Mouse (Mus musculus) stomach, embryonic 16.5 days (tissue): Measurements from ENCODE around the gene Catsper3. TPM values are rescaled to one million over a fixed set of nuclear protein-coding genes. Genes with fewer than 3 reads are reported as not detected.

ENCODE experiments used
- ATAC-seq: fragments of 200-750 bp; cut with Nextera tagmentation; 2 replicates; pipeline ENCODE4 v1.8.0; 2017; ENCODE audit warnings: moderate number of reproducible peaks, moderate TSS enrichment; ENCODE audit not compliant: insufficient read depth, low FRiP score
- H3K27ac ChIP-seq: fragments of 300-500 bp; sonication (generic); 2 replicates; pipeline ENCODE4 v1.5.1; 2014; ENCODE audit warnings: low read length
- H3K27me3 ChIP-seq: fragments of 300-500 bp; sonication (generic); 2 replicates; pipeline ENCODE4 v1.6.1; 2014; ENCODE audit warnings: low read length, control low read depth, mixed read lengths; ENCODE audit not compliant: control insufficient read depth, insufficient read depth
- H3K36me3 ChIP-seq: fragments of 300-500 bp; sonication (generic); 2 replicates; pipeline ENCODE4 v1.6.1; 2014; ENCODE audit warnings: low read length; ENCODE audit not compliant: control insufficient read depth, insufficient read depth
- H3K4me1 ChIP-seq: fragments of 300-500 bp; sonication (generic); 2 replicates; pipeline ENCODE4 v1.6.1; 2014; ENCODE audit warnings: low read length, control low read depth, mixed read lengths; ENCODE audit not compliant: control insufficient read depth, insufficient read depth
- H3K4me2 ChIP-seq: fragments of 300-500 bp; sonication (generic); 2 replicates; pipeline ENCODE4 v1.6.1; 2014; ENCODE audit warnings: low read depth, low read length, mixed read lengths
- H3K4me3 ChIP-seq: fragments of 300-500 bp; sonication (generic); replicated peaks from 2 replicates; pipeline ENCODE4 v1.5.1; 2014; ENCODE audit warnings: mild to moderate bottlenecking, low read length
- H3K9ac ChIP-seq: fragments of 300-500 bp; sonication (generic); 2 replicates; pipeline ENCODE4 v1.6.1; 2014; ENCODE audit warnings: low read length
- H3K9me3 ChIP-seq: fragments of 300-500 bp; sonication (generic); replicated peaks from 2 replicates; pipeline ENCODE4 v1.6.1; 2016; ENCODE audit warnings: low read length, control low read depth; ENCODE audit not compliant: control insufficient read depth
- WGBS: fragments of 180-500 bp; shearing (Covaris S2); extraction: QIAGEN DNeasy Blood & Tissue Kit; methylation state at CpG from one replicate; pipeline ENCODE4 v1.1.7; 2014; 5-methylcytosine and 5-hydroxymethylcytosine counted together
- polyA plus RNA-seq: library from polyadenylated mRNA; unstranded; fragments of >200 nt; fragmentation: Nextera tagmentation; extraction: Ambion mirVana; gene quantifications from 2 replicates; pipeline ENCODE4 v1.2.1, GENCODE M21; 2015

Catsper3 gene
- polyA plus RNA-seq: 0.10 TPM in 1 of 2 replicates, not detected in the other

DNA sequence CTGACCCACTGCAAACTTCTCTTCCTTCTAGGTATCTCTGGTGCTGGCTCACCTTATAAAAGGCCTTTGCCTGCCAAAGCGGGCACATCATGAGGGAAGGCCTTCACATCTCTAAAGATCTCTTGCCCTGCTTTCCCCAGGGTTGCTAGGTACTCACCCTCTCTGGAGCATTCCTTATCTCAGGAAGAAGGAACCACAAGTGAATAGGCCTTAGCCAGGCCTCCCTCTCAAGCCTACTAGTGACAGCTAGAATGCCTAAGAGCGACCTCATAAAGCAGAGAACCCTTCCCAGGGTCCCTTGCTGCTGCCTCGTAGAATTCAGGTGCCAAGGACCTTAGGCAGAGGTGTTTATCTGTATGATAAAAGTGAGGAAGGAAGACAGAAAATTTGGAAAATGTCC, at the start of gene Catsper3:
Gene Catsper3, plus strand, starts transcription at position 301 of the 400 bp plus-strand sequence.
- ATAC-seq: no peak

DNA sequence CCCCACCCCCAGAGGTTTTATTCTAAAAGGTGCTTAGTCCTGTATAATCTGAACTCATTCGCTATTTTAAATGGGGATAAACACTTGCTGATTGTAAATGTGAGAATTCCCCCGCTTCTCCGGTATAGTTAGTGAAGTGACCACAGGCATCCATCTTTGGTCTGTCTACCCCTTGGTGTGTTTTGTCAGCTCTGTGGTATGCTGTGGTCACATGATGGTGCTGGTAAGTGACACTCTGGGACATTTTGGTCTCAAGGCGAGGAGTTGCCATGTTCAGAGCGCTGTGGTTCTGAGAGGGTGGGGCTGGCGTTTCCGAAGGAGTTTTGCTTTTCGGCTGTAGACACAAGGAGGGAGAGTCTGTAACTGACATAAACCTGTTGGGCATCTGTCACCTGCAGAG, 46.5 kb upstream of the Catsper3 start:
- 86% methylated on average over 8 of the region's 8 CpGs for WGBS
- Histone ChIP-seq H3K4me2 (no peak overlapping the region), H3K9ac (no peak overlapping the region), H3K27me3 (no peaks in the 10 kb centered on the region), H3K4me3 (no peak overlapping the region), H3K36me3 (no peaks in the 10 kb centered on the region), H3K4me1 (no peaks in the 10 kb centered on the region; the same call in 1 of the 2 replicates), H3K27ac (no peak overlapping the region), H3K9me3 (no peaks in the 10 kb centered on the region)
- no peak for ATAC-seq

More for the DNA sequence above, at the start of gene Catsper3:
- no peak within 1 kb of the TSS for H3K27ac ChIP-seq
- no peak within 1 kb of the TSS for H3K4me2 ChIP-seq
- WGBS: 78% methylated on average over 3 of the region's 3 CpGs
- H3K9ac ChIP-seq: no peak within 1 kb of the TSS
- no peaks in the 10 kb centered on the region for H3K9me3 ChIP-seq
- no peaks in the 10 kb centered on the region for H3K36me3 ChIP-seq
- 0 out of 2 replicates have a peak, but pooled peaks cover 3% of the 10 kb centered on the region for H3K4me1 ChIP-seq
- H3K27me3 ChIP-seq: no peaks in the 10 kb centered on the region
- H3K4me3 ChIP-seq: no peak within 1 kb of the TSS

DNA sequence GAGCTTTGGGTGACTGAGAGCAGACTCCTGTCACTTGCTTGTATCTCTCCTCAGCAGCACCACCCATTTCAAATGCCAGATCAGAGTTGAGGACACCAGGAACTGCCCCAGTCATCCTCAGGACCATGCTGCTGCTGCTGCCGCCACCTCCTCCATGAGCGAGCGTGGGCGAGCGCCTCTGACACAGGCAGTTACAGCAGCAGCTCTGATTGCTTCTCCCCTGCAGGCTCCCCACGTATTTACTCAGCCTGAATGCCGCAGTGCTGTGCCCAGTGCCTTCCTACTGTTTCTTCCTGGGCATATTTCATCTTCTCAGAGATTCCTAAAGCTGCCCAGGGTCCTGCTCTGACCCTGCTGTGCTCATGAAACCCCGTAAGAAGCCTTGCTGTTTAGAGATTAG, 42.1 kb upstream of the Catsper3 start:
- Histone ChIP-seq H3K36me3 (no peaks in the 10 kb centered on the region), H3K9ac (no peak overlapping the region), H3K27me3 (no peaks in the 10 kb centered on the region), H3K4me1 (no peaks in the 10 kb centered on the region), H3K4me3 (no peak overlapping the region), H3K4me2 (no peak overlapping the region), H3K27ac (no peak overlapping the region), H3K9me3 (no peaks in the 10 kb centered on the region)
- ATAC-seq: no peak
- 61% methylated on average over 8 of the region's 8 CpGs for WGBS

DNA sequence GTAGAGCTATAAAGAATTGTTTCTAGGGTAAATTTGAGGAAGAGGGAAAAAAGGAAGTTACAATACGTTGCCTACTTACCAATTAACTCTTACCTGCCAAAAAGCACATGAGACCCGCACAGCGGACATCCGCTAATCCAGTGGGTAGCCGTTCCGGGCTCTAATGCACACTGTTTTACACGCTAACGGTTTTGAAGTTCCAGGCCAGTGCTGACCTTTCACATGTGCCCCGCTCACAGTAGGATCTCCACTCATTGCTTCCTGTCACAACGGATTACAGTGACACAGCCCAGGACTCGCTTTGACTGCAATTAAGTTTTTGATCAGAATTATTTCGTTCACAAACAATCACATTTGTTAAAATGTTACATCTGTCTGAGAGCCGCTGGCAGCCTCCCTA, 30.0 kb upstream of the Catsper3 start:
- Histone ChIP-seq H3K4me1 (peaks cover 11% of the 10 kb centered on the region; the same call in 1 of the 2 replicates), H3K9ac (no peak overlapping the region), H3K9me3 (no peaks in the 10 kb centered on the region), H3K27me3 (no peaks in the 10 kb centered on the region), H3K4me2 (no peak overlapping the region), H3K36me3 (no peaks in the 10 kb centered on the region), H3K27ac (peak overlapping the region; percentile 25; the same call in 1 of the 2 replicates), H3K4me3 (no peak overlapping the region)
- 46% methylated on average over 13 of the region's 13 CpGs for WGBS
- no peak for ATAC-seq

DNA sequence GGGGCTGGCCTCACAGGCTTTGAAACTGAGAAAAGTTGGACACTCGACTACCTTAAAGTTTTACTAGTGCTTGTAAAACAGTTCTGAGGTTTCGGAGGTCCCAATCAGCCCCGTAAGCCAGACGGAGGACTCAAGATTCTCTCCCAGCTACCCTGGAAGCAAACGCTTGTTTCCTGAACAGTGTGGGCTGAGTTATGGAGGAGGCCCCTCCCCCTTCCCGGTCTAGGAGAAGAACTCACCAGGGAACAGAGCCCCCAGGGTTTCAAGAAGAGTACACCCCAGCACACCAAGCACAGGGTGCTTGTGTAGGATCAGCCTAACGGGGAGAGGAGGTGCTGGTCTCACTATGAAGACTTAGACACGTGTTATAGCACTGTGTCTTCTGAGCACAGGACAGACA, 27.6 kb upstream of the Catsper3 start:
- ATAC-seq: peak; percentile 65
- WGBS: 29% methylated on average over 8 of the region's 8 CpGs

DNA sequence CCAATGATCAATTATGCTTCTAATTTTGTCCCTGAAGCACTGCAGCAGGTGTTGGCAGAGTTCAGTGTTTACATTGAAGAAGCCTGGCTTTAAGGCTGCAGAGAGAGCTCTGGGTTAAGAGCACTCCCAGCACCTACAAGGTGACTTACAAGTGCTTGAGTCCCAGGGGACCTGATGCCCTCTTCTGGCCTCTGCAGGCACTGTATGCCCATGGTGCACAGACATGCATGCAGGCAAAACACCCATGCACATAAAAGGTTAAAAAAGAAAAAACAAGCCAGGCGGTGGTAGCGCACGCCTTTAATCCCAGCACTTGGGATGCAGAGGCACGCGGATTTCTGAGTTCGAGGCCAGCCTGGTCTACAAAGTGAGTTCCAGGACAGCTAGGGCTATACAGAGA, 26.7 kb upstream of the Catsper3 start:
- no peaks in the 10 kb centered on the region for H3K36me3 ChIP-seq
- no peak overlapping the region for H3K27ac ChIP-seq
- ATAC-seq: no peak; the same call in 1 of the 2 replicates
- 0 out of 2 replicates have a peak overlapping the region, but pooled peaks have one; percentile 35 for H3K4me2 ChIP-seq
- H3K27me3 ChIP-seq: no peaks in the 10 kb centered on the region
- H3K9me3 ChIP-seq: no peaks in the 10 kb centered on the region
- no peak overlapping the region for H3K9ac ChIP-seq
- 80% methylated on average over 6 of the region's 6 CpGs for WGBS
- no peak overlapping the region for H3K4me3 ChIP-seq
- H3K4me1 ChIP-seq: peaks cover 8% of the 10 kb centered on the region; the same call in 1 of the 2 replicates

More for the DNA sequence above, 27.6 kb upstream of the Catsper3 start:
- Histone ChIP-seq H3K9me3 (no peaks in the 10 kb centered on the region), H3K27me3 (no peaks in the 10 kb centered on the region), H3K4me3 (peak overlapping the region; percentile 2; the same call in 1 of the 2 replicates), H3K36me3 (no peaks in the 10 kb centered on the region), H3K4me2 (peak overlapping the region; percentile 35), H3K27ac (peak overlapping the region; percentile 28), H3K9ac (peak overlapping the region; percentile 48), H3K4me1 (peaks cover 8% of the 10 kb centered on the region; the same call in 1 of the 2 replicates)

DNA sequence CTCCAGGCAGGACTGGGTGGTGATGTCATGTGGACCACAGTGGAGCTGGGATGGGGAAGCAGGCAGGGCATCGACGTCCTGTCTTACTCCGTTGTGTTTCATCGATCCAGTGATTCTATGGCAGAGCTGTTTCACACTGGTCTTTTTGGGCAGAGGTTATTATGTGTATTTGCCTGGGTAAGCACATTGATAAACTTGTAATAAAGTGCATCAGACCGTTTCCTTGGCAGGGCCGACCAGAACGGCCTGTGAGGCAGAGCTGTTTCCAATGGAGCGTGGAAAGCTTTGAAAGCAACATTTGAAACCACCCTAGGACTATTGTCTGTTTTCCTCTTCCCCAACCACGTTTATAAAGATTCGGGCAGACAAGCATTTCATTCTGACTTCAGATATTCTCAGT, 23.8 kb upstream of the Catsper3 start:
- Histone ChIP-seq H3K4me1 (peaks cover 8% of the 10 kb centered on the region), H3K4me2 (no peak overlapping the region), H3K27ac (no peak overlapping the region), H3K9ac (no peak overlapping the region), H3K9me3 (no peaks in the 10 kb centered on the region), H3K4me3 (no peak overlapping the region), H3K36me3 (no peaks in the 10 kb centered on the region), H3K27me3 (no peaks in the 10 kb centered on the region)
- WGBS: 66% methylated on average over 10 of the region's 10 CpGs
- ATAC-seq: no peak

DNA sequence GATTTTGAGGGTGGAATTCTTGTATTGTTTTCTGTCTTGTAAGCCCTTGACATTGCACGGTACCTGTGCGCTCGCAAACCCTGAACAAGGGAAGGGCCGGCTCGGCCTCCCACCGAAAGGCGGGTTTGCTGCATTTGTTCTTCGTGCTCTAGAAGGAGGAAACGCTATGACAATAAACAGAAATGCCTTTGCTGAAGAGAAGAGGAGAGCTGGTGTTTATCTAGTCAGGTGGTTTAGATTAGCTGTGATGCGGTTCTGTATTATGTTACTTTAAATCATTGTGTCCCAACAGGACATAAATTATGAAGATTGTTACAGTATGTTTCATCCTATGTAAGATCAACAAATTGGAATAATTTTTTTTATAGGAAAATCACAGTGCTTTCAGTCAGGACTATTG, 22.9 kb upstream of the Catsper3 start:
- no peak for ATAC-seq
- no peaks in the 10 kb centered on the region for H3K9me3 ChIP-seq
- 49% methylated on average over 10 of the region's 10 CpGs for WGBS
- no peak overlapping the region for H3K9ac ChIP-seq
- no peak overlapping the region for H3K4me3 ChIP-seq
- H3K4me2 ChIP-seq: no peak overlapping the region
- no peak overlapping the region for H3K27ac ChIP-seq
- no peaks in the 10 kb centered on the region for H3K27me3 ChIP-seq
- no peaks in the 10 kb centered on the region for H3K36me3 ChIP-seq
- H3K4me1 ChIP-seq: peaks cover 7% of the 10 kb centered on the region

DNA sequence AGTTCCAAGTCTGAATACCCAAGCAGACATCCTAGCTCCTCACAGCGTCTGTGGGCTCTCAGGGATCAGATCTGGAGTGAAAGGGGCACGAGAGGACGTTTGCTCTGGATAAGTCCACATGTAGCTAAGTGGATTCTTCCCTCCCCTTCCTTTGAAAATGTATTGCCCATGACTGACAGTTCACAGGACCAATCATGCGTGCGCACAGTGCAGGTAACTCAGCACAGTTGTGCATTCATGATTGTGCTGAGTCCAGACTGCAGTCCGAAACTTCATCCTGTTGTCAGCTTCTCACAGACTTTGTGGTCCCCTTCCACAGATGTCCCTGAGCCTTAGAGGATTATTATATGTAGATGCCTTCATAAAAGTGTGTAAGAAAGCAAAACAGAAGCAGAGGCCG, 10.0 kb upstream of the Catsper3 start:
- WGBS: 86% methylated on average over 7 of the region's 7 CpGs
- ATAC-seq: no peak
- Histone ChIP-seq H3K36me3 (no peaks in the 10 kb centered on the region), H3K4me2 (no peak overlapping the region), H3K9me3 (no peaks in the 10 kb centered on the region), H3K9ac (no peak overlapping the region), H3K27me3 (no peaks in the 10 kb centered on the region), H3K4me1 (no peaks in the 10 kb centered on the region), H3K4me3 (no peak overlapping the region), H3K27ac (no peak overlapping the region)
